In genomic region chr7:116240791-116241474, GRCm38 (mm10) we compare ENCODE assay signal across 14 mouse cellular contexts.
DNase-seq lines count a peak whose midpoint lies in the region; ATAC-seq lines count a peak whose summit lies in the region.
"Had no signal": no experiment of that assay in that cellular context is flagged by ENCODE, and none has a peak within 500 bp of the region (broad histone marks: within the 10 kb centered on the region; RNA-seq: fewer than 3 reads in every experiment).

No protein-coding gene starts in this region.

- ATAC-seq in common myeloid progenitor, adult 5-6 weeks (replicated peaks; ENCODE audit: low read depth, poor library complexity, severe bottlenecking) = peak; percentile 64
- ATAC-seq: CD4-positive, CD25-positive, alpha-beta regulatory T cell, adult 4 months had no signal

- peak overlapping the region; percentile 59; the same call in 1 of the 2 replicates for H3K27ac ChIP-seq in heart, embryonic 10.5 days
- 0 out of 2 replicates have a peak overlapping the region, but pooled peaks have one; percentile 14 for H3K27ac ChIP-seq in limb, embryonic 10.5 days
- H3K27ac ChIP-seq: limb, embryonic 12.5 days; midbrain, embryonic 12.5 days had no signal

- peaks cover 73% of the 10 kb centered on the region for H3K4me1 ChIP-seq in heart, embryonic 10.5 days
- peaks cover 36% of the 10 kb centered on the region for H3K4me1 ChIP-seq in limb, embryonic 10.5 days

- H3K27me3 ChIP-seq in heart, embryonic 10.5 days (ENCODE audit: insufficient read depth, poor library complexity, severe bottlenecking) = peaks cover 27% of the 10 kb centered on the region
- peaks cover 53% of the 10 kb centered on the region for H3K27me3 ChIP-seq in limb, embryonic 10.5 days (ENCODE audit: low read depth, poor library complexity, severe bottlenecking)

- H3K36me3 ChIP-seq in heart, embryonic 10.5 days = no peaks in the 10 kb centered on the region
- H3K36me3 ChIP-seq in limb, embryonic 10.5 days = no peaks in the 10 kb centered on the region
- H3K36me3 ChIP-seq: limb, embryonic 12.5 days; midbrain, embryonic 12.5 days had no signal

- no peak for DNase-seq in heart, embryonic 10.5 days (ENCODE audit: low spot score)
- DNase-seq in heart, postnatal 4 days = no peak
- peak; percentile 46 for DNase-seq in kidney, postnatal 10 days
- no peak for DNase-seq in kidney, adult 9 months
- DNase-seq in limb, embryonic 10.5 days (ENCODE audit: low spot score) = no peak
- no peak for DNase-seq in testis, postnatal 10 days (ENCODE audit: low spot score)
- DNase-seq: cerebellum, adult 9-10 months; gastrocnemius, postnatal 25 days; layer of hippocampus, postnatal 36 days; thymus, adult 2 months had no signal

- 59% methylated on average over 12 of the region's 12 CpGs for WGBS in heart, embryonic 10.5 days
- 65% methylated on average over 12 of the region's 12 CpGs for WGBS in limb, embryonic 10.5 days

- no peaks in the 10 kb centered on the region for H3K9me3 ChIP-seq in heart, embryonic 10.5 days
- no peaks in the 10 kb centered on the region for H3K9me3 ChIP-seq in limb, embryonic 10.5 days (replicated peaks)
- H3K9me3 ChIP-seq: limb, embryonic 12.5 days; midbrain, embryonic 12.5 days had no signal

- H3K4me3 ChIP-seq in heart, embryonic 10.5 days = no peak overlapping the region
- no peak overlapping the region for H3K4me3 ChIP-seq in limb, embryonic 10.5 days
- H3K4me3 ChIP-seq: limb, embryonic 12.5 days; midbrain, embryonic 12.5 days had no signal
